Mouse (Mus musculus) forebrain, embryonic 16.5 days (tissue): ENCODE results near the gene Ubn2. TPM values are rescaled to one million over a fixed set of nuclear protein-coding genes. Genes with fewer than 3 reads are reported as not detected.
"Not testable (repeated sequence)": the region's sequence is repeated elsewhere in the genome, so short reads cannot be mapped to it uniquely, and the experiment has no call there.

Experiments
- ATAC-seq: fragments of 200-750 bp; cut with Nextera tagmentation; 2 replicates; pipeline ENCODE4 v1.8.0; 2017; ENCODE audit warnings: mild to moderate bottlenecking, moderate library complexity
- H3K27ac ChIP-seq: fragments of 300-500 bp; sonication (generic); 2 replicates; pipeline ENCODE4 v1.5.1; 2014; ENCODE audit warnings: low read length, control low read depth
- H3K27me3 ChIP-seq: fragments of 300-500 bp; sonication (generic); replicated peaks from 2 replicates; pipeline ENCODE4 v1.6.1; 2014; ENCODE audit warnings: low read length; ENCODE audit not compliant: control insufficient read depth, insufficient read depth
- H3K36me3 ChIP-seq: fragments of 300-500 bp; sonication (generic); 2 replicates; pipeline ENCODE4 v1.6.1; 2014; ENCODE audit not compliant: control insufficient read depth, insufficient read depth
- H3K4me1 ChIP-seq: fragments of 300-500 bp; sonication (generic); replicated peaks from 2 replicates; pipeline ENCODE4 v1.6.1; 2014; ENCODE audit warnings: low read length; ENCODE audit not compliant: control insufficient read depth, insufficient read depth
- H3K4me2 ChIP-seq: fragments of 300-500 bp; sonication (generic); 2 replicates; pipeline ENCODE4 v1.6.1; 2014; ENCODE audit warnings: mild to moderate bottlenecking, low read length, control low read depth
- H3K4me3 ChIP-seq: fragments of 300-500 bp; sonication (generic); replicated peaks from 2 replicates; pipeline ENCODE4 v1.5.1; 2014; ENCODE audit warnings: mild to moderate bottlenecking, low read length, control low read depth
- H3K9ac ChIP-seq: fragments of 300-500 bp; sonication (generic); replicated peaks from 2 replicates; pipeline ENCODE4 v1.6.1; 2014; ENCODE audit warnings: low read depth, low read length, control low read depth
- H3K9me3 ChIP-seq: fragments of 300-500 bp; sonication (generic); 2 replicates; pipeline ENCODE4 v1.6.1; 2016; ENCODE audit warnings: low read length; ENCODE audit not compliant: control insufficient read depth
- WGBS: fragments of 180-500 bp; shearing (Covaris S2); extraction: QIAGEN DNeasy Blood & Tissue Kit; methylation state at CpG from one replicate; pipeline ENCODE4 v1.1.7; 2014; 5-methylcytosine and 5-hydroxymethylcytosine counted together
- polyA plus RNA-seq: library from polyadenylated mRNA; unstranded; fragments of >200 nt; fragmentation: Nextera tagmentation; extraction: Ambion mirVana; gene quantifications from 2 replicates; pipeline ENCODE4 v1.2.1, GENCODE M21; 2015

Ubn2 gene
- polyA plus RNA-seq, 1 experiment from 2014 or later = 20.7 TPM

- Histone ChIP-seq H3K9me3 (no peaks in the 10 kb centered on the region), H3K9ac (peak overlapping the region; percentile 75), H3K27ac (peak overlapping the region; percentile 99), H3K36me3 (no peaks in the 10 kb centered on the region), H3K4me1 (peaks cover 11% of the 10 kb centered on the region), H3K4me2 (peak overlapping the region; percentile 80), H3K27me3 (no peaks in the 10 kb centered on the region), H3K4me3 (peak overlapping the region; percentile 88)
- 4% methylated on average over 25 of the region's 25 CpGs for WGBS
- peak; percentile 28 for ATAC-seq
Observed at GRCm38 (mm10) chr6:38532500-38533420, 99.0 kb downstream of the Ubn2 start.

- H3K9ac ChIP-seq = peak within 1 kb of the TSS; percentile 93
- no peaks in the 10 kb centered on the region for H3K9me3 ChIP-seq
- H3K36me3 ChIP-seq = no peaks in the 10 kb centered on the region
- peak within 1 kb of the TSS; percentile 99 for H3K27ac ChIP-seq
- H3K4me3 ChIP-seq = peak within 1 kb of the TSS; percentile 88
- 5% methylated on average over 41 of the region's 41 CpGs for WGBS
- peak; percentile 93 for ATAC-seq
- no peaks in the 10 kb centered on the region for H3K27me3 ChIP-seq
- H3K4me2 ChIP-seq = peak within 1 kb of the TSS; percentile 80
- H3K4me1 ChIP-seq = peaks cover 11% of the 10 kb centered on the region
Observed at GRCm38 (mm10) chr6:38533428-38534405, 100.0 kb downstream of the Ubn2 start, which contains the start of gene Fmc1. Fmc1 (plus strand) TSS chr6:38533502.

GRCm38 (mm10) chr6:38534640-38535365, 101.1 kb downstream of the Ubn2 start:
- Histone ChIP-seq H3K9me3 (no peaks in the 10 kb centered on the region), H3K4me3 (peak overlapping the region; percentile 88), H3K4me2 (peak overlapping the region; percentile 73), H3K27ac (peak overlapping the region; percentile 99), H3K4me1 (peaks cover 11% of the 10 kb centered on the region), H3K9ac (peak overlapping the region; percentile 93), H3K27me3 (no peaks in the 10 kb centered on the region), H3K36me3 (0 out of 2 replicates have a peak, but pooled peaks cover 2% of the 10 kb centered on the region)
- peak; percentile 74 for ATAC-seq
- under 1% methylated on average over 53 of the region's 53 CpGs for WGBS

- ATAC-seq = no peak
- H3K9me3 ChIP-seq = no peaks in the 10 kb centered on the region
- H3K36me3 ChIP-seq = 0 out of 2 replicates have a peak, but pooled peaks cover 2% of the 10 kb centered on the region
- 0% methylated on average over 9 of the region's 9 CpGs for WGBS
- peak overlapping the region; percentile 99 for H3K27ac ChIP-seq
- no peaks in the 10 kb centered on the region for H3K27me3 ChIP-seq
- peak overlapping the region; percentile 93 for H3K9ac ChIP-seq
- peaks cover 11% of the 10 kb centered on the region for H3K4me1 ChIP-seq
- peak overlapping the region; percentile 88 for H3K4me3 ChIP-seq
- peak overlapping the region; percentile 73 for H3K4me2 ChIP-seq
Observed at GRCm38 (mm10) chr6:38535366-38535690, 101.6 kb downstream of the Ubn2 start.

GRCm38 (mm10) chr6:38535788-38536187, 102.0 kb downstream of the Ubn2 start:
- Histone ChIP-seq H3K4me1 (peaks cover 11% of the 10 kb centered on the region), H3K27ac (no peak overlapping the region; the same call in 1 of the 2 replicates), H3K9ac (no peak overlapping the region), H3K27me3 (no peaks in the 10 kb centered on the region), H3K4me2 (peak overlapping the region; percentile 73), H3K4me3 (peak overlapping the region; percentile 88; the same call in 1 of the 2 replicates), H3K9me3 (no peaks in the 10 kb centered on the region), H3K36me3 (0 out of 2 replicates have a peak, but pooled peaks cover 2% of the 10 kb centered on the region)
- no peak for ATAC-seq
- 86% methylated on average over 1 of the region's 1 CpGs for WGBS

GRCm38 (mm10) chr6:38544141-38544540, 110.4 kb downstream of the Ubn2 start:
- not testable (repeated sequence) for ATAC-seq, H3K4me2 ChIP-seq

GRCm38 (mm10) chr6:38547005-38547404, 113.3 kb downstream of the Ubn2 start:
- not testable (repeated sequence) for H3K4me1 ChIP-seq, ATAC-seq, H3K4me2 ChIP-seq, H3K27me3 ChIP-seq, H3K4me3 ChIP-seq, H3K9me3 ChIP-seq, H3K27ac ChIP-seq, H3K9ac ChIP-seq, H3K36me3 ChIP-seq
- WGBS = 91% methylated on average over 2 of the region's 2 CpGs

More at GRCm38 (mm10) chr6:38544141-38544540, 110.4 kb downstream of the Ubn2 start:
- 94% methylated on average over 4 of the region's 5 CpGs for WGBS
- H3K4me3 ChIP-seq, H3K36me3 ChIP-seq, H3K27me3 ChIP-seq, H3K9me3 ChIP-seq, H3K9ac ChIP-seq, H3K27ac ChIP-seq, H3K4me1 ChIP-seq: not testable (repeated sequence)

GRCm38 (mm10) chr6:38547707-38548106, 114.0 kb downstream of the Ubn2 start:
- H3K36me3 ChIP-seq = no peaks in the 10 kb centered on the region
- H3K27me3 ChIP-seq = no peaks in the 10 kb centered on the region
- no peak overlapping the region for H3K27ac ChIP-seq
- H3K9me3 ChIP-seq = no peaks in the 10 kb centered on the region
- no peak for ATAC-seq
- no peak overlapping the region for H3K9ac ChIP-seq
- H3K4me3 ChIP-seq = no peak overlapping the region
- WGBS = 86% methylated on average over 1 of the region's 1 CpGs
- peaks cover 3% of the 10 kb centered on the region; the same call in 1 of the 2 replicates for H3K4me1 ChIP-seq
- H3K4me2 ChIP-seq = no peak overlapping the region
